Mouse (Mus musculus) neural tube, embryonic 14.5 days (tissue): ENCODE data around the gene Chchd6. TPM values are rescaled to one million over a fixed set of nuclear protein-coding genes. Genes with fewer than 3 reads are reported as not detected.
A peak's percentile ranks its signal among the peaks of the same experiment; 100 is the strongest.

Source experiments
- ATAC-seq: fragments of 200-750 bp; cut with Nextera tagmentation; 2 replicates; pipeline ENCODE4 v1.8.0; 2017; ENCODE audit warnings: low read depth, mild to moderate bottlenecking, moderate TSS enrichment, moderate library complexity
- H3K27ac ChIP-seq: fragments of 300-500 bp; sonication (generic); 2 replicates; pipeline ENCODE4 v1.5.1; 2014; ENCODE audit warnings: low read depth, mild to moderate bottlenecking, control low read depth, low read length, moderate library complexity, mixed read lengths
- H3K27me3 ChIP-seq: fragments of 300-500 bp; sonication (generic); 2 replicates; pipeline ENCODE4 v1.6.1; 2014; ENCODE audit warnings: low read length; ENCODE audit not compliant: control insufficient read depth, insufficient read depth
- H3K36me3 ChIP-seq: fragments of 300-500 bp; sonication (generic); 2 replicates; pipeline ENCODE4 v1.6.1; 2014; ENCODE audit warnings: low read length, mixed read lengths; ENCODE audit not compliant: control insufficient read depth, insufficient read depth
- H3K4me1 ChIP-seq: fragments of 300-500 bp; sonication (generic); 2 replicates; pipeline ENCODE4 v1.6.1; 2014; ENCODE audit warnings: low read length; ENCODE audit not compliant: control insufficient read depth, insufficient read depth
- H3K4me2 ChIP-seq: fragments of 300-500 bp; sonication (generic); 2 replicates; pipeline ENCODE4 v1.6.1; 2014; ENCODE audit warnings: mild to moderate bottlenecking, low read depth, low read length, control low read depth
- H3K4me3 ChIP-seq: fragments of 300-500 bp; sonication (generic); 2 replicates; pipeline ENCODE4 v1.5.1; 2014; ENCODE audit warnings: low read depth, low read length, control low read depth, mixed read lengths
- H3K9ac ChIP-seq: fragments of 300-500 bp; sonication (generic); replicated peaks from 2 replicates; pipeline ENCODE4 v1.6.1; 2014; ENCODE audit warnings: low read depth, mild to moderate bottlenecking, control low read depth, low read length, mixed read lengths
- H3K9me3 ChIP-seq: fragments of 300-500 bp; sonication (generic); 2 replicates; pipeline ENCODE4 v1.6.1; 2016; ENCODE audit warnings: low read length; ENCODE audit not compliant: control insufficient read depth
- WGBS: fragments of 180-500 bp; shearing (Covaris S2); extraction: QIAGEN DNeasy Blood & Tissue Kit; methylation state at CpG from one replicate; pipeline ENCODE4 v1.1.7; 2014; 5-methylcytosine and 5-hydroxymethylcytosine counted together
- polyA plus RNA-seq: library from polyadenylated mRNA; unstranded; fragments of >200 nt; fragmentation: Nextera tagmentation; extraction: Ambion mirVana; gene quantifications from 2 replicates; pipeline ENCODE4 v1.2.1, GENCODE M21; 2014

Chchd6 gene
- polyA plus RNA-seq, 1 experiment from 2014 or later = 218 TPM

DNA sequence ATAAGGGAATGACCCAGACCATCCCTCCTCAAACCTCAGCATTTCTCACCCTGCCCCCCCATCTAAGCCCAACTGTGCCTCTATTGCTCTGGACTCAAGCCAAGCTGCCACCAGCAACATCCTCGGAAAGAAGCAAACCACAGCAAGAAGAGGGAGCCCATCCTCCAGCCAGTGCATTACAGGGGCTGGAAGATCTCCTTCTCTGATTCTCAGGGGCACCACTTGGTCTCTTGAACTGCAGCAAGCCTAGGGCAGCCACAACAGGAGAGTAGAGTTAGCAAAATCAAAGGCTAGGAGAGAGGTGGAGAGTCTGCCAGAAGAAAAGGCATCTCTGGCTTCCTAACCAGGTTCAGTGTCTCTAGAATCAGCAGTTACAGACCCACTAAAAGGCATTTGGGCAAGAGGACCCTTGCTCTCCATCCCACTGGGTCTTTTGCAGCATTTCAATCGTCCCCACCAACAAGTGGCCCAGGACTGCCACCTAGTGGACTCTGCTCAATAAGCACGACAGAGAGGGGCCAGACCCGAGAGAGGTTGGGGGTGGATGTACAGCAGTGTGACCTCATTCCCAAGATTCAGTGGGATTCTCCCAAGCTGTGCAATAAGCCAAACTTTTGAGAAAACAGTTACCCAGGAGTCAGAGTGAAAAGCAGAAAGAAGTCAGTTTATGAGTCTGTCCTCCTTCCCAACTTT lies 42.3 kb downstream of the Chchd6 start:
- Histone ChIP-seq H3K4me1 (0 out of 2 replicates have a peak, but pooled peaks cover 5% of the 10 kb centered on the region), H3K36me3 (no peaks in the 10 kb centered on the region), H3K4me2 (no peak overlapping the region), H3K27me3 (no peaks in the 10 kb centered on the region), H3K9ac (no peak overlapping the region), H3K27ac (no peak overlapping the region), H3K4me3 (no peak overlapping the region), H3K9me3 (no peaks in the 10 kb centered on the region)
- ATAC-seq = peak; percentile 86
- WGBS = 8% methylated on average over 4 of the region's 4 CpGs

- Histone ChIP-seq H3K4me2 (no peak overlapping the region), H3K9ac (no peak overlapping the region), H3K36me3 (no peaks in the 10 kb centered on the region), H3K27me3 (no peaks in the 10 kb centered on the region), H3K4me1 (0 out of 2 replicates have a peak, but pooled peaks cover 5% of the 10 kb centered on the region), H3K9me3 (no peaks in the 10 kb centered on the region), H3K27ac (no peak overlapping the region), H3K4me3 (no peak overlapping the region)
- 94% methylated on average over 6 of the region's 6 CpGs for WGBS
- ATAC-seq = no peak
Measured at GRCm38 (mm10) chr6:89552321-89553011, 43.0 kb downstream of the Chchd6 start.

- WGBS = 67% methylated on average over 3 of the region's 3 CpGs
- Histone ChIP-seq H3K36me3 (no peaks in the 10 kb centered on the region), H3K27ac (no peak overlapping the region), H3K4me3 (no peak overlapping the region), H3K4me2 (no peak overlapping the region), H3K4me1 (0 out of 2 replicates have a peak, but pooled peaks cover 5% of the 10 kb centered on the region), H3K9ac (no peak overlapping the region), H3K9me3 (no peaks in the 10 kb centered on the region), H3K27me3 (no peaks in the 10 kb centered on the region)
- no peak for ATAC-seq
Measured at GRCm38 (mm10) chr6:89549157-89549556, 46.3 kb downstream of the Chchd6 start.

DNA sequence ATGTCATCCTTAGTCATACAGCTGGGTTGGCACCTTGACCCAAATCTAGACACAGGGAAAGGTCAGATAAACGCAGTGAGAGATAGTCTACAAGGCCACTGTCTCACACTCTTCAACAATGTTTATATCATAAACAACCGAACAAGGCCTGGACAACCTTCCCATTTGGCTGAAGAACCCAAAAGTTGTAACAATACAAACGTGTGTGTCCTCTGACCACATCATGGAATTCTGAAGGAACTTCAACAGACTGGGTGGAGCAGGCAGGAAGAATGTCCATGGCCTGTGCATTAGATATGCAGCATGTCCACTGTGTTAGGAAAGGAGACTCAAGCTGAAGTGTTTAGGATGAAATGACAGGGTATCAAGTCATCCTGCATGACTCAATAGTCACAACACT lies 47.5 kb downstream of the Chchd6 start:
- no peak overlapping the region for H3K4me2 ChIP-seq
- H3K27ac ChIP-seq = no peak overlapping the region
- no peak overlapping the region for H3K4me3 ChIP-seq
- H3K27me3 ChIP-seq = no peaks in the 10 kb centered on the region
- H3K36me3 ChIP-seq = no peaks in the 10 kb centered on the region
- no peak overlapping the region for H3K9ac ChIP-seq
- H3K4me1 ChIP-seq = 0 out of 2 replicates have a peak, but pooled peaks cover 1% of the 10 kb centered on the region
- no peak for ATAC-seq
- 91% methylated on average over 3 of the region's 3 CpGs for WGBS
- no peaks in the 10 kb centered on the region for H3K9me3 ChIP-seq

GRCm38 (mm10) chr6:89538102-89538751 lies 57.2 kb downstream of the Chchd6 start:
- ATAC-seq = no peak
- Histone ChIP-seq H3K4me3 (no peak overlapping the region), H3K4me1 (no peaks in the 10 kb centered on the region), H3K27me3 (no peaks in the 10 kb centered on the region), H3K4me2 (no peak overlapping the region), H3K9ac (no peak overlapping the region), H3K9me3 (no peaks in the 10 kb centered on the region), H3K27ac (no peak overlapping the region), H3K36me3 (no peaks in the 10 kb centered on the region)
- whole genome bisulfite sequencing = 81% methylated on average over 1 of the region's 1 CpGs

- no peaks in the 10 kb centered on the region for H3K27me3 ChIP-seq
- H3K4me3 ChIP-seq = no peak overlapping the region
- H3K36me3 ChIP-seq = no peaks in the 10 kb centered on the region
- H3K9ac ChIP-seq = no peak overlapping the region
- H3K4me1 ChIP-seq = no peaks in the 10 kb centered on the region
- H3K9me3 ChIP-seq = no peaks in the 10 kb centered on the region
- no peak overlapping the region for H3K27ac ChIP-seq
- 64% methylated on average over 1 of the region's 1 CpGs for WGBS
- H3K4me2 ChIP-seq = no peak overlapping the region
- no peak for ATAC-seq
Measured at GRCm38 (mm10) chr6:89535626-89536225, 59.7 kb downstream of the Chchd6 start.

GRCm38 (mm10) chr6:89524766-89525165 lies 70.7 kb downstream of the Chchd6 start:
- Histone ChIP-seq H3K4me1 (no peaks in the 10 kb centered on the region), H3K9ac (no peak overlapping the region), H3K9me3 (no peaks in the 10 kb centered on the region), H3K4me2 (no peak overlapping the region), H3K4me3 (no peak overlapping the region), H3K27me3 (no peaks in the 10 kb centered on the region), H3K36me3 (no peaks in the 10 kb centered on the region), H3K27ac (no peak overlapping the region)
- no peak for ATAC-seq
- WGBS = 76% methylated on average over 2 of the region's 2 CpGs

DNA sequence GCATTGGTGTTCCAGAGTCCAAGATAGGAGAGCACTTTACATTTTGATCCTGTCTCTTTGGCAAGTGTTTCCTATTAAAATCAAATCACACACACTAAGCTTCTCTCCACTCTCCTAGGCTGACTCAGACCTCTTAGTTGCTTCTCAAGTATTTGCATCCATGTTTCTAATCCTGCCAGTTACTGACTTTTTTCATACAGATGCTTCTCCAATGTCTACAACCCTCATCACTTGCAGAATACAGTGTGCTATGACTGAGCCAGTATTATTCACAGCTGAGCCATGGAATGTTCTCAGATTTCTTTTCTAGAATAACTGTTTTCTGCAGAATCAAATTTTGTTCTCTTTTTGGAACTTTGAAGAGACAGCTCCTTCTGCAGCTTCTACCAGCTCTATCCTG lies 85.3 kb downstream of the Chchd6 start:
- no peaks in the 10 kb centered on the region for H3K36me3 ChIP-seq
- no peak overlapping the region for H3K27ac ChIP-seq
- ATAC-seq = no peak
- no peaks in the 10 kb centered on the region for H3K9me3 ChIP-seq
- no peak overlapping the region for H3K9ac ChIP-seq
- no peaks in the 10 kb centered on the region for H3K27me3 ChIP-seq
- no peak overlapping the region for H3K4me2 ChIP-seq
- no peaks in the 10 kb centered on the region for H3K4me1 ChIP-seq
- no peak overlapping the region for H3K4me3 ChIP-seq

DNA sequence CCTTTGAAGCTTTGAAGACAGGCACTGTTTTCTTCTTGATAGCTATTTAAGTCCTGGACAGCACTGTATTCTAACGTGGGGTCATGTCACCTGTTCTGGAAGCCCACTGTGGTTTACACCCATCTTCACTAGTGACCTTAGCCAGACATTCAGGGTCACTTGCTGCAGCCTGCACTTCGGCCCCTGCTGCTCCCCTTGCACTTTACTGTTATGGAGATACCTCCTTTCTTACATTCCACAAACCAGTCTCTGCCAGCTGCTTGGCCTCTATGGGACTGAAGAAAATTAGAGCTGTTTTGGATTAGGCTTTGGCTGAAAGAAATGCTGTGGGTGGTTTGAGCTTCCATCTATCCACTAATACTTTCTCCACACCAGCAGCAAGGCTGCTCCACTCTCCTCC lies 86.7 kb downstream of the Chchd6 start:
- H3K36me3 ChIP-seq = no peaks in the 10 kb centered on the region
- H3K27ac ChIP-seq = no peak overlapping the region
- no peaks in the 10 kb centered on the region for H3K4me1 ChIP-seq
- H3K4me2 ChIP-seq = no peak overlapping the region
- no peak for ATAC-seq
- no peak overlapping the region for H3K4me3 ChIP-seq
- no peak overlapping the region for H3K9ac ChIP-seq
- no peaks in the 10 kb centered on the region for H3K9me3 ChIP-seq
- 49% methylated on average over 2 of the region's 2 CpGs for WGBS
- no peaks in the 10 kb centered on the region for H3K27me3 ChIP-seq
